Mouse (Mus musculus) brain, embryonic 14.5 days (tissue): ENCODE data around the gene Fez2.

ENCODE experiments used
- CTCF ChIP-seq: fragments of 200-500 bp; IDR thresholded peaks from 2 replicates; pipeline ENCODE4 v1.5.1; 2012; ENCODE audit warnings: inconsistent platforms, mild to moderate bottlenecking, moderate library complexity, borderline replicate concordance; ENCODE audit not compliant: insufficient read depth, insufficient read length; ENCODE audit errors: extremely low read depth
- POLR2A ChIP-seq: fragments of 200-500 bp; IDR thresholded peaks from 2 replicates; pipeline ENCODE4 v1.6.1; 2012; ENCODE audit warnings: mild to moderate bottlenecking, inconsistent platforms, borderline replicate concordance; ENCODE audit not compliant: poor library complexity, insufficient read depth, insufficient read length, severe bottlenecking; ENCODE audit errors: extremely low read depth

DNA sequence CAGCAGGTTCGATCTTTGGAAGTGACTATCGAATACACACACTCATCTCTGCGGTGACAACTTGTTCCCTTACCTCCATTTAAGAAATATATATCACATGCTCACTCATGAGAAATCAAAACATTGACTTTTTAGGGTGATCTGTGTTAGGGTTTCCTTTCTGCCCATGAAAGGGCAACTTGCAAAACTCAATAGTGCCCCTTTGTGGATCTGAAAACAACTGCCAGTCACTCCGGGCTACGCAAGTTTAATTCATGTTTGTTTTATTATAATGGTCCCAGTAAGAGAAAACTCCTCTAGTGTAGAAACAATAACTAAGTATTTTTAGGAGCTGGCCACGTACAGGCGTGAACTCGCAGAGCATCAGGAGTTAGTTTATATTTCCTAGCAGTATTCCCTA is 47.5 kb upstream of the Fez2 start:
- TF ChIP-seq CTCF (peak; percentile 16; the same call in 1 of the 2 replicates), POLR2A (no peak)
